Mouse (Mus musculus) testis, adult 2 months (tissue): ENCODE results near the gene Gprc6a. TPM values are rescaled to one million over a fixed set of nuclear protein-coding genes. Genes with fewer than 3 reads are reported as not detected.
A peak's percentile ranks its signal among the peaks of the same experiment; 100 is the strongest.

Experiments
- H3K27ac ChIP-seq: fragments of 200-500 bp; 2 replicates; pipeline ENCODE4 v1.5.1; 2012; ENCODE audit warnings: low read depth, low read length; ENCODE audit not compliant: control insufficient read depth, insufficient read depth
- H3K27me3 ChIP-seq: fragments of 200-500 bp; 2 replicates; pipeline ENCODE4 v1.6.1; 2012; ENCODE audit warnings: mild to moderate bottlenecking, low read length, moderate library complexity; ENCODE audit not compliant: control insufficient read depth, insufficient read depth
- H3K36me3 ChIP-seq: fragments of 200-500 bp; 2 replicates; pipeline ENCODE4 v1.6.1; 2012; ENCODE audit warnings: mild to moderate bottlenecking, low read length; ENCODE audit not compliant: control insufficient read depth, insufficient read depth
- H3K4me1 ChIP-seq: fragments of 200-500 bp; 2 replicates; pipeline ENCODE4 v1.6.1; 2012; ENCODE audit warnings: low read length; ENCODE audit not compliant: control insufficient read depth, insufficient read depth
- H3K4me3 ChIP-seq: fragments of 200-500 bp; 2 replicates; pipeline ENCODE4 v1.5.1; 2012; ENCODE audit warnings: low read depth, mild to moderate bottlenecking, low read length, moderate library complexity, mixed read lengths; ENCODE audit not compliant: control insufficient read depth
- CTCF ChIP-seq: fragments of 200-500 bp; IDR thresholded peaks from 2 replicates; pipeline ENCODE4 v1.5.1; 2012; ENCODE audit warnings: low read depth, mild to moderate bottlenecking, inconsistent platforms, low read length, moderate library complexity; ENCODE audit not compliant: control insufficient read depth, insufficient read depth, insufficient replicate concordance
- POLR2A ChIP-seq: fragments of 200-500 bp; IDR thresholded peaks from 2 replicates; pipeline ENCODE4 v1.6.1; 2012; ENCODE audit warnings: low read depth, mild to moderate bottlenecking, inconsistent platforms, low read length, moderate library complexity; ENCODE audit not compliant: control insufficient read depth
- polyA plus RNA-seq: library from polyadenylated mRNA; depleted of rRNA; stranded (reverse); fragments of >200 nt; gene quantifications from 2 replicates; pipeline ENCODE4 v1.2.3, GENCODE M21; 2012; rRNA removed

Gprc6a gene
- 0.10 and 0.14 TPM in 2 replicates for polyA plus RNA-seq

- Histone ChIP-seq H3K27me3 (no peaks in the 10 kb centered on the region), H3K36me3 (no peaks in the 10 kb centered on the region), H3K4me3 (no peak within 1 kb of the TSS), H3K4me1 (no peaks in the 10 kb centered on the region), H3K27ac (no peak within 1 kb of the TSS)
- TF ChIP-seq POLR2A (no peak), CTCF (no peak)
Measured at GRCm38 (mm10) chr10:51631411-51632136, at the start of gene Gprc6a. Gene Gprc6a, minus strand, starts transcription at chr10:51631461.

- Histone ChIP-seq H3K4me3 (peak overlapping the region; percentile 30; the same call in 1 of the 2 replicates), H3K27ac (no peak overlapping the region), H3K4me1 (peaks cover 4% of the 10 kb centered on the region), H3K27me3 (no peaks in the 10 kb centered on the region), H3K36me3 (no peaks in the 10 kb centered on the region)
- TF ChIP-seq POLR2A (no peak), CTCF (no peak)
Measured at GRCm38 (mm10) chr10:51678251-51678639, 47.0 kb upstream of the Gprc6a start.

DNA sequence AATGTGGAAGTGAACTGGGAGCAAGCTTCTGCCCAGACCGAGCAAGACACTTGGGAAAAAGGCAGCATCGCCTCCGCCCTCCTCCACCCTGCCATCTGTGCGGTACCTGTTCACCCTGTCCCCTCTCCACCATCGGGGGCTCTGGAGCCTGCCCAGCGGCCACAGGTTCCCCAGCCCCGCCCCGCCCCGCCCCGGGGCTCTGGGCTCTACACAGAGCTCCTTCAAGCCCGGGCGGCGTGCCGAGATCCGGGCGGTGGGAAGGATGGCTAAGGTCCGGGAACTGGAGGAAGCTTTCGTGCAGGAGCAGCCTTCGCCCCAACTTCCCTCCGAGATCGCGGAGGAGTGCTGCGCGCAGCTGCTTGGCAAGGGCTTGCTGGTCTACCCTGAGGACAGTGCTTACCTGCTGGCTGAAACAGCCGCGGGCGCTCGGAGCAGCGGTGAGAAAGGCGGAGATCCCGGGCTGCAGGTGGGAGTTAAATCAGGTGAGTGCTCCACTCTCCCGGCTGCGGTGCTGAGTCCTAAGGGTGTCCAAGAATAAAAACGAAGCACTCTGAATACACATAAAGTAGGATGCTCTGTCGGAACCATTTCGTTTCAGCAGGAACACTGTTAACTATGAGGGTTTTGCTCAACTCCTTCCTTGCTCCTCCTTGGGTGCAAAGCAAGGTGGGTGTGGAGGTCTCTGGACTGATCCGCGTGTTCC, 46.4 kb upstream of the Gprc6a start, which contains the start of gene Rfx6:
Rfx6 (plus strand) TSS at position 209 of the 703 bp plus-strand sequence.
- Histone ChIP-seq H3K27ac (no peak within 1 kb of the TSS), H3K27me3 (no peaks in the 10 kb centered on the region), H3K4me3 (peak within 1 kb of the TSS; percentile 30), H3K4me1 (peaks cover 4% of the 10 kb centered on the region), H3K36me3 (no peaks in the 10 kb centered on the region)
- TF ChIP-seq CTCF, result no peak
- TF ChIP-seq POLR2A, result no peak

GRCm38 (mm10) chr10:51672082-51672779, 41.0 kb upstream of the Gprc6a start:
- Histone ChIP-seq H3K27me3 (no peaks in the 10 kb centered on the region), H3K4me1 (no peaks in the 10 kb centered on the region), H3K4me3 (no peak overlapping the region), H3K36me3 (no peaks in the 10 kb centered on the region), H3K27ac (no peak overlapping the region)
- TF ChIP-seq POLR2A, result no peak

- Histone ChIP-seq H3K27ac (no peak overlapping the region), H3K4me3 (no peak overlapping the region), H3K27me3 (no peaks in the 10 kb centered on the region), H3K4me1 (no peaks in the 10 kb centered on the region), H3K36me3 (no peaks in the 10 kb centered on the region)
- TF ChIP-seq CTCF, result no peak
- TF ChIP-seq POLR2A, result no peak
Measured at GRCm38 (mm10) chr10:51671583-51671982, 40.3 kb upstream of the Gprc6a start.

GRCm38 (mm10) chr10:51669334-51669733, 38.1 kb upstream of the Gprc6a start:
- Histone ChIP-seq H3K4me1 (no peaks in the 10 kb centered on the region), H3K27ac (no peak overlapping the region), H3K27me3 (no peaks in the 10 kb centered on the region), H3K4me3 (no peak overlapping the region), H3K36me3 (no peaks in the 10 kb centered on the region)
- TF ChIP-seq POLR2A (no peak), CTCF (no peak)

DNA sequence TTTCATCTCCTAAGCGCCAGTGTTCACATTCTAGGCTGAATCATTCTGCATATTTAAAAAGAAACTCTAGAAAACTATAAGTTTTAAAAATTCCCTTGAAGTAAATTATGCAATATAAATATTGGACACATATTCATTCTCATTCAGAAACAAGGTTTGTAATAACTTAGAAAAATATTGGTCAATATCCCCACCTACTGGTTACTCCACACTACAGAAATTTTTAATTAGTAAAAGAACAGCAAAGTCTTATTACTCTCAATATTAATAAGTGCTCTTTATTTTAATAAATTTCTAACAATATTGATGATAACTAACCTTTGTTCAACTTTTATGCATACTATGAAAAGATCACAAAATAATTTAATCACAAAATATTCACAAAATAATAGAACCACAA, 26.1 kb upstream of the Gprc6a start:
- no peaks in the 10 kb centered on the region for H3K27me3 ChIP-seq
- H3K4me3 ChIP-seq, result no peak overlapping the region
- TF ChIP-seq POLR2A, result no peak
- no peak for TF ChIP-seq CTCF
- no peaks in the 10 kb centered on the region for H3K4me1 ChIP-seq
- no peak overlapping the region for H3K27ac ChIP-seq
- no peaks in the 10 kb centered on the region for H3K36me3 ChIP-seq
